Mouse (Mus musculus) midbrain, embryonic 11.5 days (tissue): ENCODE measurements around the gene Ncstn. TPM values are rescaled to one million over a fixed set of nuclear protein-coding genes. Genes with fewer than 3 reads are reported as not detected.

Source experiments
- ATAC-seq: fragments of 200-750 bp; cut with Nextera tagmentation; 2 replicates; pipeline ENCODE4 v1.8.0; 2017; ENCODE audit warnings: moderate TSS enrichment, moderate library complexity; ENCODE audit not compliant: low FRiP score
- DNase-seq: peaks from one replicate; pipeline ENCODE4 v3.0.0; 2015; ENCODE audit warnings: low spot score; ENCODE audit errors: missing footprints
- H3K27ac ChIP-seq: fragments of 300-500 bp; sonication (generic); 2 replicates; pipeline ENCODE4 v1.5.1; 2014; ENCODE audit warnings: low read depth, low read length
- H3K27me3 ChIP-seq: fragments of 300-500 bp; sonication (generic); 2 replicates; pipeline ENCODE4 v1.6.1; 2014; ENCODE audit warnings: mild to moderate bottlenecking, low read length, moderate library complexity, mixed read lengths; ENCODE audit not compliant: control insufficient read depth, insufficient read depth
- H3K36me3 ChIP-seq: fragments of 300-500 bp; sonication (generic); 2 replicates; pipeline ENCODE4 v1.6.1; 2014; ENCODE audit warnings: mild to moderate bottlenecking, low read length, moderate library complexity, mixed read lengths; ENCODE audit not compliant: control insufficient read depth, insufficient read depth
- H3K4me1 ChIP-seq: fragments of 300-500 bp; sonication (generic); 2 replicates; pipeline ENCODE4 v1.6.1; 2014; ENCODE audit warnings: low read length; ENCODE audit not compliant: control insufficient read depth, insufficient read depth
- H3K4me2 ChIP-seq: fragments of 300-500 bp; sonication (generic); 2 replicates; pipeline ENCODE4 v1.6.1; 2014; ENCODE audit warnings: mild to moderate bottlenecking, moderate library complexity
- H3K4me3 ChIP-seq: fragments of 300-500 bp; sonication (generic); 2 replicates; pipeline ENCODE4 v1.5.1; 2014; ENCODE audit warnings: low read depth, low read length
- H3K9ac ChIP-seq: fragments of 300-500 bp; sonication (generic); 2 replicates; pipeline ENCODE4 v1.6.1; 2014; ENCODE audit warnings: low read length
- H3K9me3 ChIP-seq: fragments of 300-500 bp; sonication (generic); 2 replicates; pipeline ENCODE4 v1.6.1; 2016; ENCODE audit warnings: low read length; ENCODE audit not compliant: control insufficient read depth
- WGBS: fragments of 180-500 bp; shearing (Covaris S2); extraction: QIAGEN DNeasy Blood & Tissue Kit; methylation state at CpG from one replicate; pipeline ENCODE4 v1.1.7; 2014; 5-methylcytosine and 5-hydroxymethylcytosine counted together
- polyA plus RNA-seq: library from polyadenylated mRNA; unstranded; fragments of >200 nt; fragmentation: Nextera tagmentation; extraction: Ambion mirVana; gene quantifications from 2 replicates; pipeline ENCODE4 v1.2.1, GENCODE M21; 2014

Ncstn gene
- polyA plus RNA-seq, 1 experiment from 2014 or later, result 108 TPM

DNA sequence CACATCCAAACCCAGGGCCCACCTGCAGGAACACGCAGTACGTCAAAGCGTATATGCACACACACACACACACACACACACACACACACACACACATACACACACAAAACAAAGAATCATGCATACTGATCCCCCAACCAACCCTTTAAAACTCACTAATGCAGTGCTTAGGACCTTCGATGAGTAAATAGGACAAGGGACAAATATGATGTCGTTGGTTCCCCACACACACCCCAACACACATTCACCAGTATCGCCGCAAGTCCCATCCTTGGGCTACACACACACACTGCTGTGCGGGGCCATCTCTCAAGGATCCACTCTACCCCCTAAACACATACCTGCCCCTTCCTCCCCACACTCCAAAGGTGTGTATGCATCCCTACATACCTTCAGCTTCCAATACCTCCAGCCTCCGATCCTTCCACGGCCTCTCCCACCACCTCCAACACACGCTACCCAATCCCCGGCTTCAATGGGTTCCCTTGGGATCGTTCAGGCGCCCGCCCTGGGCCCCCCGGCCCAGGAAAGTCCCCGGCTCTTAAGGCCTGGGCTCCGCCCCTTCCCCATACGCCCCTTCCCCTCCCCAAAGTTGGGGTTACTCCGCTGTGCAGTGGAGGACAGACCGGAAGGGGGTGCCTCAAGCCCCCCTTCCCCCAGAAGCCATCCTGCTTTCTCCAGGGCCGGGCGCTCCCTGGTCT is 56.2 kb downstream of the Ncstn start:
- Histone ChIP-seq H3K4me3 (peak overlapping the region; percentile 93), H3K4me2 (peak overlapping the region; percentile 84), H3K4me1 (peaks cover 49% of the 10 kb centered on the region), H3K9ac (peak overlapping the region; percentile 98), H3K36me3 (no peaks in the 10 kb centered on the region), H3K27ac (peak overlapping the region; percentile 90), H3K9me3 (no peaks in the 10 kb centered on the region), H3K27me3 (no peaks in the 10 kb centered on the region)
- ATAC-seq (peak; percentile 70), DNase-seq (peak; percentile 95)
- 2% methylated on average over 23 of the region's 23 CpGs for WGBS

DNA sequence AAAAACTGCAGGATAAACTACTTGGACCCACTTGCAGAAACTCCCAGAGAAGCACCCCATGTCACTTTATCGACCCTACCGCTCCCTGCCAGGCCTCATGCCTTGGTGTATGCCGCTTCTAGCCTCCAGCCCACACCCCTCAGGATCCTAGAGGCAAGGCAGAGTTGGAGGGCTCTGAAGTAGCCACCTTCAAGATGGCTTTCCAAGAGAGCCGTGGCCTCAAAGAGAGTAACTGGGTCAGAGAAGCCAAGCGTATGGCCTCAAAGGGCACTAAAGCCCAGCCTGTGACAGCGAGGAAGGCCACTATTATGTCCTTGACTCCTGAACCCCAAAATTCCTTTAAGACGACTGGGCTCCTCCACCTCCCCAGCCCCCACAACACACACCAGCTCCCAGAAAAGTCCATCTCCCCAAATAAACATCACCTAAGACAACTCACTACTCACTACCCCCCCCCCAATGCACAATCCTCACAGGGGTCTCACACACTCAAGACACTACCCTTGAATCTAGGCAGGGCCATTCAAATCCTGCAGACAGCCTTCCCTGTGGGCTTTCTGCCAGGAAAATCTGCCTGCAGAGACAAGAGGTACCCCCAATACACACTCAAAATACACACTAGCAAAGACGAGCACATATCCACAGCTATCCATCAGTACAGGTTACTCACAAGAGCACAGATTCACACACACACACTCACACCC is 57.2 kb downstream of the Ncstn start:
- ATAC-seq (no peak), DNase-seq (peak; percentile 90)
- H3K36me3 ChIP-seq, result no peaks in the 10 kb centered on the region
- peaks cover 51% of the 10 kb centered on the region for H3K4me1 ChIP-seq
- H3K9ac ChIP-seq, result peak overlapping the region; percentile 98
- 20% methylated on average over 8 of the region's 8 CpGs for WGBS
- H3K27ac ChIP-seq, result peak overlapping the region; percentile 32; the same call in 1 of the 2 replicates
- peak overlapping the region; percentile 84 for H3K4me2 ChIP-seq
- no peaks in the 10 kb centered on the region for H3K9me3 ChIP-seq
- no peaks in the 10 kb centered on the region for H3K27me3 ChIP-seq
- H3K4me3 ChIP-seq, result peak overlapping the region; percentile 93

DNA sequence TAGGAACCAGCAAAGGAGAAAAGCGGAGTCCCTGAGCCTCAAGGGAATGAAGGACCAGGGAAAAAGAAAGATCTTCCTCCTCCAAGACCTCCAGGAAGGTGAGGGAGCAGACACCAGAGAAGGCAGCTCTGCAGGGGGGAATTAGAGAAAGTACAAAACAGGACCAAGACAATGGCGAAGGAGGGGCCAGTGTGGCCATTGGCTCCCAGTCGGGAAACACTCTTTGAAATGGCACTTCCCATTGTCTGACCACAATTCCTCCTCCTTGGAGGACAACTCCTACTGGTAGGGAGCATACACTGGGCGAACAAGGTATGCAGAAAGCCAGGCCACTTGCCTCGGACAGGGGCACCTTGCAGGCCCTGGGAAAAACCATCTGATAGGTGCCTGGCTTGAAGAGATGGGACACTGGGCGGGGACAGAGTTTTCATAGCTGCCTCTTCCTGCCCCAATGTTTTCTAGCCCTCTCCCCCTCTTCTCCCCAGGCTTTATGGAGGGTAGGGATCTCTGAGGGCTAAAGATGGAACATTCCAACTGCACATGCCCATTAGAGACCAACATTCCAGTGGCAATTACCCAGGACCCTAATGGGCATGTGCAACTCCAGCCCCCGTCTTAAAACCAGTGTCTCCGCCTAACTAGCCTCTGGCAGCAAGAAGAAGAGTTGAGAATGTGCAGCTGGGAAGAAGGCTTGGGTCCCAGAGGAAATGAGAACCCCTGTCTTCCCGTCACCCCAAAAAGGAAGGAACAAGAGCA is 58.3 kb downstream of the Ncstn start:
- Histone ChIP-seq H3K9ac (peak overlapping the region; percentile 98), H3K9me3 (no peaks in the 10 kb centered on the region), H3K4me2 (peak overlapping the region; percentile 84), H3K36me3 (no peaks in the 10 kb centered on the region), H3K4me1 (peaks cover 62% of the 10 kb centered on the region), H3K27me3 (no peaks in the 10 kb centered on the region), H3K4me3 (peak overlapping the region; percentile 93), H3K27ac (no peak overlapping the region)
- DNase-seq, result peak; percentile 87
- WGBS, result 13% methylated on average over 9 of the region's 9 CpGs
- ATAC-seq, result no peak

DNA sequence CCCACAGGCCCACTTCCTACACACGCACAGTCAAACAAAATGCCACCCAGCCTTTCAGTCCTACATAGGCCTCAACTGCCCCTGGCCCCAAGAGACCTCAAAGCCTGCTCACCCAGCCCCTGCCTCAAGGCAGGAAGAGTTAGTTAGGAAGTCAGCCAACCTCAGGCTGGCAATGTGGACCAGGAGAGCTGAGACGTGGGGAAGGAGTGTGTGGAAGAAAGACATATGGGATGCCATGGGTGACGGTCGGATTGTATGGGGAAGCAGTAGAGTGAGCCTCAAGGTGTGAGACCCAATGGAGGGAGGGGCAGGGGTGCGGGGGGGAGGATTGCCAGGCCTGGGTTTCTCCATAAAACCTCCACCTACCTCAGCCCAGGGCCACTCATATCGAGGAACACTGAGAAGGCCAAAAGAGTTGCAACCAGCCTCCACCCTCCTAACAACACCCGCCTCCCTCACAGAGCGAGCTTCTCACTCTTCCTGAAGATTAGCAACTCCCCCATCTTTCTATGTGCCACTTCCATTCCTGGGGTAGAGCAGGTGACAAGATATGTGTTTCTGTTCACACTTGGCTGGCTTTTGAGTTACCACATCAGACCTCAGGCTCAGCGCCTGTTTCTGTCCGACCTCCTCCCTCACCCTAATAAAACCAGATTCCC is 62.6 kb downstream of the Ncstn start:
- no peak overlapping the region for H3K4me2 ChIP-seq
- DNase-seq, result peak; percentile 75
- peak overlapping the region; percentile 28; the same call in 1 of the 2 replicates for H3K9ac ChIP-seq
- 80% methylated on average over 10 of the region's 10 CpGs for whole genome bisulfite sequencing
- H3K27ac ChIP-seq, result peak overlapping the region; percentile 86; the same call in 1 of the 2 replicates
- H3K4me1 ChIP-seq, result peaks cover 79% of the 10 kb centered on the region
- H3K4me3 ChIP-seq, result no peak overlapping the region
- ATAC-seq, result no peak
- H3K9me3 ChIP-seq, result no peaks in the 10 kb centered on the region
- H3K36me3 ChIP-seq, result no peaks in the 10 kb centered on the region
- H3K27me3 ChIP-seq, result no peaks in the 10 kb centered on the region

DNA sequence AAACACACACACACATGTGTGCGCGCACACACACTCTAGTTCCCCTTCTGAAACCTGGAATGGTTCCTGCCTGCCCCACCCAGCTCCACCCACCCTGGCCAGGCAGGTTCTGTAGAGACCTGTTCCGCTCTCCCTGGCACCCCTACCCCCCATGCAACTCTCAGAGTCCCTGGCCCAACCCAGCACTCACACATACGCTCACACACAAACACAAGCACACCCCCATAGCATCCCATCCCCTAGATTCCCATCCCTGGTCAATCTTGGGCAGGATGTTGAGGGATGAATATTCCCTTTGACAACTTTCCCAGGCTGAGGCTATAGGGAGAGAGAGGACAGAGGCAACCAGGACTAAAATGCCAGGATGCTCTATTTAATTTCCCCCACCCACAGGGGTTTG is 63.3 kb downstream of the Ncstn start:
- Histone ChIP-seq H3K4me3 (no peak overlapping the region), H3K9me3 (no peaks in the 10 kb centered on the region), H3K27ac (peak overlapping the region; percentile 86), H3K4me1 (peaks cover 79% of the 10 kb centered on the region), H3K4me2 (no peak overlapping the region), H3K27me3 (no peaks in the 10 kb centered on the region), H3K9ac (peak overlapping the region; percentile 28; the same call in 1 of the 2 replicates), H3K36me3 (no peaks in the 10 kb centered on the region)
- ATAC-seq (no peak), DNase-seq (peak; percentile 77)
- 93% methylated on average over 4 of the region's 4 CpGs for WGBS

DNA sequence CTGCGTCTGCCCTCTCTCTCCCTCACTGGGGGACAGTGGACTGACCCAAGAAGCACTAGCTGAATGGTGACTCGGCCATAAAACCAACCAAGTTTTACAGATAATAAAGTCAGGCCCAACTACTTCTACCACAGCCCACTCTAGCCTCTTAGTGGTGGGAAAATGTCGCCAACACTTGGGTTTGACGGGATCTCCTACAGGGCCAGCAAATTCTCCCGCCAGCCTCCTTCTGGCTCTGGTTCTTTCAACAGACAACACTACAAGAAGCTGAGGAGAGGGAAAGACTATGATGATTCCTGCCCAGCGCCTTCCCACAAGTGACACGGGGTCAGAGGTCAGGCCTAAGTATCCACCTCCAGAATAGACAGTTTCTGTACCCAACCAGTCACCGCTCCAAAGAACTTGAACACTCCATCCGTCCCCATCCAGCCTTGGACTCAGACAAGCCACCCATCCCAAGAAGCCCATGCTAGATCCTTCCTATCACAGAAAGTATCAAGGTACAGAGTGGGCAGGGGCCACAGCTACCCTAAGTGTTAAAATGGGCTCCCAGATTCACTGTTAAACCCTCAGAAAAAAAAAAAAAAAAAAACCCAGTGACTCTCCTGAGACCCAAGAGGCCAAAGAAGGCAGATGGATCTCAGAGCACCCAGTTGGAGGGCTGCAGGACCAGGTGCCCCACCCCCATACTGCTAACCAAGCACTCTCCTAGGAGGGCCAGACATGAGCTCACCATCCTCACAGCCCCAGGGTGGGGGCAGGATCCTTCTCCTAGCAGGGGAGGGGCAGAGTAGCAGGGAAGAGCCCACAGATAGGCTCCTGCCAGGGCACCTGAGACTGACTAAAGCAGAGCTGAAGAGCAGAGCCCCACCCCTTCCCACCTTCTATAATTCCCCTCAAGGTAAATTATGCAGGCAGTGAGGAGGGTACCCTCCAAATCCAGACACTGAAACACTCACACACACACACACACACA is 64.0 kb downstream of the Ncstn start:
- H3K36me3 ChIP-seq, result no peaks in the 10 kb centered on the region

DNA sequence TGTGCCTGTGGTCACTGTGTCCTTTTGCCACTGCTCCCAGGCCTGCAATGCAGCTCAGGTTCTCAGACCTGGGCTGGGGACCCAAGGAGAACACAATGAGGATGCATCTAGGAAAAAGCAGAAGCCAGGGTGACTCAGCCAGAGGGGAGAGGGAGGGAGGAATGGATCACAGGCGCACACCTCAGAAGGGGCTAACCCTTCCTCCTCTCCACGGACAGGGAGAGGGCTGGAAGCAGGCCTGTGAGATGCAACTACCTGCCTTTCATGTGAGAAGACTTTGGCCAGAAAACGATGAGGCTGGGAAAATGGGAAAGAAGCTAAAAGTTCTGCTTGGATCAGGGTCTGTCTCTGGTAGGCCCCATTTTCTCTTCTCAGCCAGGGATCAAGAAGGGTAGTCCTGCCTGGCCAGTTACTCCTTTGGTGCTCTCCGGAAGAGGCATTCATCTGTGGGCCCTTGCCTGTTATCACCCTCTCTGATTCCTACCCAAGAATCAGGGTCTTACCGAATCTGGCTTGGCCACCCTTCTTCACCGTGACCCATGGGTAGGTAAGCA is 65.0 kb downstream of the Ncstn start:
- Histone ChIP-seq H3K9me3 (no peaks in the 10 kb centered on the region), H3K27ac (peak overlapping the region; percentile 86), H3K4me3 (peak overlapping the region; percentile 7; the same call in 1 of the 2 replicates), H3K9ac (peak overlapping the region; percentile 65), H3K27me3 (no peaks in the 10 kb centered on the region), H3K36me3 (peaks cover 3% of the 10 kb centered on the region; the same call in 1 of the 2 replicates), H3K4me1 (peaks cover 82% of the 10 kb centered on the region), H3K4me2 (peak overlapping the region; percentile 41)
- peak; percentile 91 for DNase-seq
- ATAC-seq, result no peak
- WGBS, result 50% methylated on average over 6 of the region's 6 CpGs

More for the DNA sequence above, 64.0 kb downstream of the Ncstn start:
- ATAC-seq (no peak), DNase-seq (peak; percentile 83)
- Histone ChIP-seq H3K4me2 (peak overlapping the region; percentile 41), H3K4me1 (peaks cover 79% of the 10 kb centered on the region), H3K9ac (no peak overlapping the region), H3K27ac (peak overlapping the region; percentile 86), H3K4me3 (no peak overlapping the region), H3K9me3 (no peaks in the 10 kb centered on the region), H3K27me3 (no peaks in the 10 kb centered on the region)
- 62% methylated on average over 9 of the region's 9 CpGs for WGBS
